Comparison of ENCODE assay signal across 20 mouse cellular contexts in genomic region chr2:92471886-92472670, GRCm38 (mm10).
"Had no signal": no experiment of that assay in that cellular context is flagged by ENCODE, and none has a peak within 500 bp of the region (broad histone marks: within the 10 kb centered on the region; RNA-seq: fewer than 3 reads in every experiment).

No protein-coding gene starts in this region.

- H3K36me3 ChIP-seq: intestine, embryonic 15.5 days; kidney, embryonic 15.5 days; limb, embryonic 10.5 days; limb, embryonic 13.5 days; liver, embryonic 12.5 days; liver, embryonic 15.5 days; lung, embryonic 15.5 days; midbrain, embryonic 10.5 days; neural tube, embryonic 13.5 days had no signal

- H3K9ac ChIP-seq: intestine, embryonic 15.5 days; kidney, embryonic 15.5 days; limb, embryonic 13.5 days; liver, embryonic 12.5 days; liver, embryonic 15.5 days; lung, embryonic 15.5 days; neural tube, embryonic 13.5 days had no signal

- H3K4me3 ChIP-seq: intestine, embryonic 15.5 days; kidney, embryonic 15.5 days; limb, embryonic 10.5 days; limb, embryonic 13.5 days; liver, embryonic 12.5 days; liver, embryonic 15.5 days; lung, embryonic 15.5 days; megakaryocyte, embryonic 14.5 days; midbrain, embryonic 10.5 days; neural tube, embryonic 13.5 days had no signal

- H3K27ac ChIP-seq: intestine, embryonic 15.5 days; kidney, embryonic 15.5 days; limb, embryonic 10.5 days; limb, embryonic 13.5 days; liver, embryonic 12.5 days; liver, embryonic 15.5 days; lung, embryonic 15.5 days; midbrain, embryonic 10.5 days; neural tube, embryonic 13.5 days; stomach, postnatal 0 days had no signal

- H3K4me1 ChIP-seq: intestine, embryonic 15.5 days; kidney, embryonic 15.5 days; limb, embryonic 10.5 days; limb, embryonic 13.5 days; liver, embryonic 12.5 days; liver, embryonic 15.5 days; lung, embryonic 15.5 days; midbrain, embryonic 10.5 days; neural tube, embryonic 13.5 days had no signal

- H3K27me3 ChIP-seq: intestine, embryonic 15.5 days; kidney, embryonic 15.5 days; limb, embryonic 13.5 days; liver, embryonic 15.5 days; lung, embryonic 15.5 days; neural tube, embryonic 13.5 days had no signal

- H3K9me3 ChIP-seq: intestine, embryonic 15.5 days; kidney, embryonic 15.5 days; limb, embryonic 10.5 days; limb, embryonic 13.5 days; liver, embryonic 15.5 days; lung, embryonic 15.5 days; midbrain, embryonic 10.5 days; neural tube, embryonic 13.5 days had no signal

- DNase-seq: kidney, adult 11 months; kidney, adult 8-10 months; kidney, postnatal 14 days; kidney, postnatal 4 days; liver; lung, adult 18-20 months; lung, postnatal 10 days; lung, postnatal 36 days; midbrain, embryonic 14.5 days had no signal

- ATAC-seq: intestine, embryonic 15.5 days; liver, embryonic 12.5 days had no signal

- H3K4me2 ChIP-seq: intestine, embryonic 15.5 days; kidney, embryonic 15.5 days; limb, embryonic 13.5 days; liver, embryonic 12.5 days; liver, embryonic 15.5 days; lung, embryonic 15.5 days; neural tube, embryonic 13.5 days had no signal
